Mouse (Mus musculus) ovary, postnatal 10 days (tissue): ENCODE data around the gene Phlpp1.
A peak's percentile ranks its signal among the peaks of the same experiment; 100 is the strongest.

Experiments used
- DNase-seq: peaks from one replicate; pipeline ENCODE4 v3.0.0; 2022; ENCODE audit warnings: low spot score

Gene Phlpp1

DNA sequence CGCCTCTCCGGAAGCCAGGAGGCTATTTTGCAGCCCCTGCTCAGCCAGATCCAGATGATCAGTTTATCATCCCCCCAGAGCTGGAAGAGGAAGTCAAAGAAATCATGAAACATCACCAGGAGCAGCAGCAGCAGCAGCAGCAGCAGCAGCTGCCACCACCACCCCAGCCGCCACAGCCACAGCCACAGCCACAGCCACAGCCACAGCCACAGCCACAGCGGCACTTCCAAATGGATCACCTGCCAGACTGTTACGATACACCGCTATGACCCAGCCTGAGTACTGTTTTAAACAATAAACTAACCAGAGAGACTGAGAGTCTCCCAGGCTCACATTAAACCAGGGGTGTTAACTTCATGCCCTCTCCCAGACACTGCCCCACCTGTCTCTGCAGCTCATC is 221.5 kb downstream of the Phlpp1 start:
- DNase-seq, result no peak

- DNase-seq, result no peak
Observed at GRCm38 (mm10) chr1:106394678-106395077, 223.1 kb downstream of the Phlpp1 start.

DNA sequence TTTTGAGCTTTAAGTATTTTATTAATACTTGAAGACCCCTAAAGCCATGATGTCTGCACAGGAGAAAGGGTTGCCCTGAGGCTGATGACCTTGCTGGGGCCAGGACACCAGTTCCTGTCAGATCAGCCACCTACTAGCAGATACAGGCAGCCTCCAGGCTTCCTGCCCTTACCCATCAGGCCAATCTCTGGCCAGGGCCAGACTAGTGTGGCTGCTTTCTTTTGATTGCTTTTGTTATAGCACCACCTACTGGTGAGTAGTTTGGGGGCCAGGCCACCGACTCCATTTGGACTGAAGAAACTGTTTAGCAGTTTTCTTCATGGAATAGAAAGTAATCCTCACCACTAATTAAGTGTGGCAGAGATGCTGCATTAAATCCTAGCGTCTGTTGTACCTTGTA is 223.9 kb downstream of the Phlpp1 start:
- DNase-seq, result peak; percentile 12

DNA sequence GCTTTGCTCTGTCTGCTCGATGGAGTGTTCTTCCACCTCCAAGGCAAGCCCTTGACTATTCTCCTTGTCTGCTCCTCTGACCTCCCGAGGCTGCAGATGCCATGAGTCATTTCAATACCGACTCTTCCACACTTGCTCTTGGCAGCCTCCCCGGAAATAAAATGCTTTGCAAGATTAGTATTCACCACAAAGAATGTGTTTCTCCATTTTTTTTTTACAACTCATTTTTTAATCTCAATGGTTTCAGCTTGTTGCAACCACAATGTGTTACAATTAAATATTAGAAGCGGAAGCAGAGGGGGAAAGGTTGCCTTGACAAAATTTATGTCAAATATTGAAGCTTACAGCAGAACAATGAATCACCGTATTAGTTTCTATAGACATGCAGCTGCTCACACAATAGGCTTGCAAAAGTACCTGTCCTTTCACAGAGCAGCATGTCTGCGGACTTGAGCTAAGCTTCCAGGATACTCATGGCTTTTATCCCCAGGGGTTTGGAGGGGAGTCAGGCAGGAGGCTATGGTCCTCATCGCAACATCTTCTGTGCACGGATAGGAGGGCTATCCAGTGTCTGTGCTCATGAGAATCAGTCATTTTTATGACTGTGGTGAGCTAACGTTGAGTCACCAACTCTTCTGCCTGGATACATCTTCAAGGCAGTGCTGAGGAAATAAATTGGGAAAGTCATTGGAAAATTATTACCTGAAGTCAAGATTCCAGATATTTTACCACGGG is 229.5 kb downstream of the Phlpp1 start:
- DNase-seq, result no peak

DNA sequence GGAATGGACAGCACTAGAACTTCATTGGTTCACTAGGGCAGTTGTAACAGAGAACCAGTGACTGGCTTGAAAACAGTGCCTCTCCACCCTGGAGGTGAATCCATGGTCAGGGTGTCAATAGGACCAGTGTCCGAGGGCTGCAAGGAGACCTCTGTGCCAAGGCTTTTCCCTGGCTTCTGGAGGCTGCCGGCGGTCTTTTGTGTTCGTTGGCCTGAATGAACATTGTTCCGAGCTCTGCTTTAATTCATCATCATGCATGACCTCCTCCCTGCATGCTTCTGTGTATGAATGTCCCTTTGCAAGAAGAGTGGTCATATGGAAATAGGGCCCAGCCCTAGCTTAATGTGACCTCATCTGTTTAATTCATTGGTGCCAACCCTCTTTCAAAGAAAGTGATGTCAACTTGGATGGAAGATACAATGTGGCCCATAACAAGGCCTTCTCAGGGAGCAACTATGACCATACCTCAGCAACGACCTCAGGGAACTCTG is 231.5 kb downstream of the Phlpp1 start:
- DNase-seq, result no peak

GRCm38 (mm10) chr1:106406852-106407251 is 235.3 kb downstream of the Phlpp1 start:
- DNase-seq, result no peak

DNA sequence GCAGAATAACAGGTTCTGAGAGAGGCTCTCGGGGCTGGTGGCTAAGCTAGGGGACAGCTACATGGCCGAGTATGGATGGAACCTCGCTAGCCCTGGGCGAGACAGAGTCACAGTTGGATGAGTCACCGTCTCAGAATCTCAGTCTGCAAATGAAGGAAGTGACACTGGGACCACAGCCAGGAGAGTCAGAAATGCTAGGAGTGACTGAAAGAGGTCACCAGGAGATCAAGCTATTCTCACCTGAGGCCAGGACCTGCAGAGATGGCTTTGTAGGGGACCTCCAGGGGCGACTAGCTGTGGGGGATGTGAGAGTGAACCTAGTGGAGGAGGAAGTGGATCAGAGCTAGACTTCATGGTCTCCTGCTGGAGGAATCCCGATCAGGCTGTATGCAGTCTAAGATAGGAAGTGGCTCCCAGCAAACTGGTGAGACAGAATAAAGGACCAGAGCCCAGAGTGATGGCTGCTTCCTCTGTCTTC is 236.4 kb downstream of the Phlpp1 start:
- DNase-seq, result no peak

- no peak for DNase-seq
Observed at GRCm38 (mm10) chr1:106410858-106411257, 239.3 kb downstream of the Phlpp1 start.

DNA sequence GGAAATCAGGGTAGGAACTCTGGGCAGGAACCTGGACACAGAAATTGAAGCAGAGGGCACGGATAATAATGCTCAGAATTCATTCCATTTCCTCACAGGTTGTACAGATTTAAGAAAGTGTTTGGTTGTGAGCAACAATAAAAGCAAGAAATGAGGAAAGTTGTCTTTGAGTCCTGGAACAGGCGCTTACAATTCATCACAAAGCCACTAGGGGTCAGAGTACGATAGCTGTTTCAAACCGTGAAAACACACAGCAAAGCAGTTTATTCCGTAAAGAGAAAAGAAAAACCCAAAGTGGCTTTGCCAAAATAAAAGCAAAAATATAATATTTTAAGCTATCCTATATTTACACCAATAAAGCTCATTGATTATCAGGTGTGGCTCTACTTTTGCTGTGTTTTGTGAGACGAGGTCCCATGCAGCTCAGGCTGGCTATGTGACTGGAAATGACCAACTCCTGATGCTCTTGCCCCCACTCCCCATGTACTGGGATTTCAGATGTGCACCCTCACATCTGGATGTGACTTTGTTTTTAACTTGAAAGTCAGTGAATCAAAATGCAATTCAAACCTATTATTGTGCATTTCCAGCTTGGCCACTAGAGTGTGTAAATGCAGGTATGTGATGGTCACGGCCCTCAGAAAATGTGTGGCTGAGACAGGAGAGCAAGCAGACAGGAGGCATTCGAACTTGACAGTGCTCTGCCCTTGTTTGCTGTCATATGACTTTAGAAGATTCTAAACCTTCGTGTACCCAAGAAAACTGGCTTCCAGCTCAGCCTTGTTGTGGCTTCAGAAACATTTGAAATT is 253.8 kb downstream of the Phlpp1 start:
- DNase-seq, result no peak

- DNase-seq, result no peak
Observed at GRCm38 (mm10) chr1:106428170-106428569, 256.6 kb downstream of the Phlpp1 start.

GRCm38 (mm10) chr1:106428580-106428979 is 257.0 kb downstream of the Phlpp1 start:
- DNase-seq, result no peak

- DNase-seq, result no peak
Observed at GRCm38 (mm10) chr1:106433580-106433979, 262.0 kb downstream of the Phlpp1 start.
